Mouse (Mus musculus) heart, embryonic 12.5 days (tissue): ENCODE measurements around the gene Bsg. TPM values are rescaled to one million over a fixed set of nuclear protein-coding genes. Genes with fewer than 3 reads are reported as not detected.
"Not testable (repeated sequence)": the region's sequence is repeated elsewhere in the genome, so short reads cannot be mapped to it uniquely, and the experiment has no call there.

Experiments used
- ATAC-seq: fragments of 200-750 bp; cut with Nextera tagmentation; 2 replicates; pipeline ENCODE4 v1.8.0; 2017; ENCODE audit warnings: moderate TSS enrichment, moderate library complexity; ENCODE audit not compliant: insufficient number of reproducible peaks, low FRiP score
- H3K27ac ChIP-seq: fragments of 300-500 bp; sonication (generic); 2 replicates; pipeline ENCODE4 v1.5.1; 2016; ENCODE audit warnings: mild to moderate bottlenecking, moderate library complexity; ENCODE audit not compliant: poor library complexity, severe bottlenecking
- H3K27me3 ChIP-seq: fragments of 300-500 bp; sonication (generic); replicated peaks from 2 replicates; pipeline ENCODE4 v1.6.1; 2016; ENCODE audit warnings: mild to moderate bottlenecking, moderate library complexity
- H3K36me3 ChIP-seq: fragments of 300-500 bp; sonication (generic); 2 replicates; pipeline ENCODE4 v1.6.1; 2016; ENCODE audit warnings: mild to moderate bottlenecking, moderate library complexity
- H3K4me1 ChIP-seq: fragments of 300-500 bp; sonication (generic); replicated peaks from 2 replicates; pipeline ENCODE4 v1.6.1; 2016; ENCODE audit warnings: mild to moderate bottlenecking
- H3K4me2 ChIP-seq: fragments of 300-500 bp; sonication (generic); 2 replicates; pipeline ENCODE4 v1.6.1; 2016; ENCODE audit warnings: mild to moderate bottlenecking, moderate library complexity
- H3K4me3 ChIP-seq: fragments of 300-500 bp; sonication (generic); 2 replicates; pipeline ENCODE4 v1.5.1; 2016; ENCODE audit warnings: mild to moderate bottlenecking
- H3K9ac ChIP-seq: fragments of 300-500 bp; sonication (generic); 2 replicates; pipeline ENCODE4 v1.6.1; 2016; ENCODE audit warnings: mild to moderate bottlenecking, moderate library complexity
- H3K9me3 ChIP-seq: fragments of 300-500 bp; sonication (generic); replicated peaks from 2 replicates; pipeline ENCODE4 v1.6.1; 2016; ENCODE audit warnings: mild to moderate bottlenecking, moderate library complexity
- WGBS: fragments of 180-500 bp; shearing (Covaris S2); methylation state at CpG from one replicate; pipeline ENCODE4 v1.1.7; 2016; 5-methylcytosine and 5-hydroxymethylcytosine counted together
- polyA plus RNA-seq: library from polyadenylated mRNA; unstranded; fragments of >200 nt; fragmentation: Nextera tagmentation; extraction: Ambion mirVana; gene quantifications from 2 replicates; pipeline ENCODE4 v1.2.1, GENCODE M21; 2016

The Bsg gene
- polyA plus RNA-seq, 1 experiment from 2014 or later, result 1,289 TPM

GRCm38 (mm10) chr10:79755854-79756253 is 51.6 kb downstream of the Bsg start:
- Histone ChIP-seq H3K9ac (no peak overlapping the region), H3K4me3 (no peak overlapping the region), H3K27ac (no peak overlapping the region), H3K27me3 (0 out of 2 replicates have a peak, but pooled peaks cover 10% of the 10 kb centered on the region), H3K4me1 (peaks cover 8% of the 10 kb centered on the region), H3K9me3 (no peaks in the 10 kb centered on the region), H3K36me3 (peaks cover 48% of the 10 kb centered on the region), H3K4me2 (no peak overlapping the region)
- no peak for ATAC-seq
- 85% methylated on average over 3 of the region's 3 CpGs for WGBS

DNA sequence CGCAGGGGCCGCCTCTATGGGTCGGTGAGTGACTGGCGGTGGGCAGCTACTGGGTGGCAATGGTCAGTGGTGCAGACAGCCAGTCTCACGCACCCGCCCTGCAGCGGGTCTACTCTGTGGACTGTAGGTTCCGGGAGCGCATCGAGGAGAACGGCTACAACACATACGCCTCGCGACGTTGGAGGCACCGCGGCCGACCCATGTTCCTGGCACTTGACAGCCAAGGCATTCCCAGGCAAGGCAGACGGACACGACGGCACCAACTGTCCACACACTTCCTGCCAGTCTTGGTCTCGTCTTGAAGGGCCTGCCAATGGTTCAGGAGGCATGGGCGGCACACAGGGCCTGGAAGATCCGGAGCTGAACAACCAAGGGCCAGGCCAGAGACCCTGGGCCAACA is 52.4 kb downstream of the Bsg start:
- no peak for ATAC-seq
- H3K36me3 ChIP-seq, result peaks cover 56% of the 10 kb centered on the region
- H3K4me3 ChIP-seq, result no peak overlapping the region
- H3K9me3 ChIP-seq, result no peaks in the 10 kb centered on the region
- 86% methylated on average over 24 of the region's 24 CpGs for WGBS
- H3K27ac ChIP-seq, result no peak overlapping the region
- H3K4me1 ChIP-seq, result peaks cover 8% of the 10 kb centered on the region
- H3K27me3 ChIP-seq, result 0 out of 2 replicates have a peak, but pooled peaks cover 10% of the 10 kb centered on the region
- H3K4me2 ChIP-seq, result no peak overlapping the region
- no peak overlapping the region for H3K9ac ChIP-seq

- not testable (repeated sequence) for H3K27ac ChIP-seq, ATAC-seq, H3K27me3 ChIP-seq, H3K9me3 ChIP-seq, H3K9ac ChIP-seq, H3K4me2 ChIP-seq, H3K4me3 ChIP-seq
- Histone ChIP-seq H3K4me1 (peaks cover 26% of the 10 kb centered on the region), H3K36me3 (peaks cover 64% of the 10 kb centered on the region)
- WGBS, result 90% methylated on average over 1 of the region's 1 CpGs
Observed at GRCm38 (mm10) chr10:79759675-79760074, 55.4 kb downstream of the Bsg start.

- Histone ChIP-seq H3K4me2 (no peak overlapping the region), H3K4me1 (peaks cover 28% of the 10 kb centered on the region), H3K4me3 (no peak overlapping the region), H3K27me3 (0 out of 2 replicates have a peak, but pooled peaks cover 5% of the 10 kb centered on the region), H3K27ac (no peak overlapping the region), H3K36me3 (peaks cover 64% of the 10 kb centered on the region), H3K9me3 (no peaks in the 10 kb centered on the region), H3K9ac (no peak overlapping the region)
- no peak for ATAC-seq
- WGBS, result 91% methylated on average over 11 of the region's 11 CpGs
Observed at GRCm38 (mm10) chr10:79760603-79761143, 56.4 kb downstream of the Bsg start.

Other genes starting within 250 kb of the Bsg start
- gene Vmn2r83, start 235.8 kb upstream of the Bsg start, polyA plus RNA-seq, result not detected in 2 replicates
- gene Plpp2, start 170.7 kb upstream of the Bsg start, polyA plus RNA-seq, result 12.0 and 12.3 TPM in 2 replicates
- 38.2 and 38.7 TPM in 2 replicates for gene Mier2, start 149.3 kb upstream of the Bsg start, polyA plus RNA-seq
- gene Theg, start 117.2 kb upstream of the Bsg start, polyA plus RNA-seq, result not detected in 2 replicates
- not detected in 2 replicates for gene C2cd4c, start 90.5 kb upstream of the Bsg start, polyA plus RNA-seq
- 2.7 and 3.0 TPM in 2 replicates for gene Shc2, start 66.6 kb upstream of the Bsg start, polyA plus RNA-seq
- gene Odf3l2, start 58.8 kb upstream of the Bsg start, polyA plus RNA-seq, result not detected in 2 replicates
- gene Madcam1, start 39.9 kb upstream of the Bsg start, polyA plus RNA-seq, result 0.23 and 1.0 TPM in 2 replicates
- 41.9 and 46.0 TPM in 2 replicates for gene Tpgs1, start 35.1 kb upstream of the Bsg start, polyA plus RNA-seq
- 151 and 152 TPM in 2 replicates for gene Cdc34, start 22.3 kb upstream of the Bsg start, polyA plus RNA-seq
- gene Gzmm, start 15.5 kb upstream of the Bsg start, polyA plus RNA-seq, result 0.78 and 0.83 TPM in 2 replicates
- gene Hcn2, start 12.1 kb downstream of the Bsg start, polyA plus RNA-seq, result not detected in 2 replicates
- 35.4 and 35.9 TPM in 2 replicates for gene Polrmt, start 42.1 kb downstream of the Bsg start, polyA plus RNA-seq
- 0.22 and 0.38 TPM in 2 replicates for gene Fgf22, start 50.6 kb downstream of the Bsg start, polyA plus RNA-seq
- gene Rnf126, start 62.5 kb downstream of the Bsg start, polyA plus RNA-seq, result 78.7 and 78.9 TPM in 2 replicates
- gene Fstl3, start 72.8 kb downstream of the Bsg start, polyA plus RNA-seq, result 21.1 and 21.9 TPM in 2 replicates
- gene Prss57, start 86.5 kb downstream of the Bsg start, polyA plus RNA-seq, result 0.24 TPM in 1 of 2 replicates, not detected in the other
- 72.4 and 80.8 TPM in 2 replicates for gene Palm, start 89.1 kb downstream of the Bsg start, polyA plus RNA-seq
- gene Misp, start 116.5 kb downstream of the Bsg start, polyA plus RNA-seq, result 0.40 and 0.60 TPM in 2 replicates
- 139 and 142 TPM in 2 replicates for gene Ptbp1, start 149.9 kb downstream of the Bsg start, polyA plus RNA-seq
- 1.8 and 2.0 TPM in 2 replicates for gene Prtn3, start 170.0 kb downstream of the Bsg start, polyA plus RNA-seq
- 14.2 and 15.5 TPM in 2 replicates for gene Plppr3, start 170.1 kb downstream of the Bsg start, polyA plus RNA-seq
- 0.47 TPM in 1 of 2 replicates, not detected in the other for gene Elane, start 181.8 kb downstream of the Bsg start, polyA plus RNA-seq
- gene Cfd, start 186.4 kb downstream of the Bsg start, polyA plus RNA-seq, result not detected in 2 replicates
- gene Med16, start 204.4 kb downstream of the Bsg start, polyA plus RNA-seq, result 48.3 and 50.1 TPM in 2 replicates
- 16.8 and 19.3 TPM in 2 replicates for gene Gm26602, start 206.4 kb downstream of the Bsg start, polyA plus RNA-seq
- gene Kiss1r, start 212.5 kb downstream of the Bsg start, polyA plus RNA-seq, result 0.45 and 0.55 TPM in 2 replicates
- gene R3hdm4, start 216.7 kb downstream of the Bsg start, polyA plus RNA-seq, result 92.8 and 97.3 TPM in 2 replicates
- 6.3 and 8.3 TPM in 2 replicates for gene Arid3a, start 222.6 kb downstream of the Bsg start, polyA plus RNA-seq